In genomic region chr16:46211914-46212313, GRCm38 (mm10) we compare ENCODE assay signal across 19 mouse cellular contexts. TPM values are rescaled to one million over a fixed set of nuclear protein-coding genes. Genes with fewer than 3 reads are reported as not detected.
DNase-seq lines count a peak whose midpoint lies in the region; ATAC-seq and TF ChIP-seq lines count a peak whose summit lies in the region.
"Had no signal": no experiment of that assay in that cellular context is flagged by ENCODE, and none has a peak within 500 bp of the region (broad histone marks: within the 10 kb centered on the region; RNA-seq: fewer than 3 reads in every experiment).

No protein-coding gene starts in this region.

- no peak overlapping the region for H3K9ac ChIP-seq in forebrain, embryonic 16.5 days (replicated peaks; ENCODE audit: low read depth, low read length)
- H3K9ac ChIP-seq in forebrain, embryonic 12.5 days = no peak overlapping the region
- H3K9ac ChIP-seq in midbrain, postnatal 0 days (replicated peaks; ENCODE audit: low read length, poor library complexity, severe bottlenecking) = no peak overlapping the region
- H3K9ac ChIP-seq in midbrain, embryonic 15.5 days = no peak overlapping the region
- H3K9ac ChIP-seq: embryonic facial prominence, embryonic 12.5 days; heart, embryonic 13.5 days; hindbrain, embryonic 12.5 days had no signal

- DNase-seq in gastrocnemius, postnatal 14 days = peak; percentile 5
- no peak for DNase-seq in gastrocnemius, adult 8-10 months (ENCODE audit: low spot score in 2 of 2)
- peak; percentile 38 for DNase-seq in midbrain, postnatal 0 days (ENCODE audit: low spot score)
- DNase-seq: adrenal gland, postnatal 14 days; cerebellum, adult 8-10 months; cerebellum, postnatal 25 days; kidney, adult 8-10 months had no signal

- H3K4me3 ChIP-seq in forebrain, embryonic 16.5 days (replicated peaks; ENCODE audit: low read length) = no peak overlapping the region
- no peak overlapping the region for H3K4me3 ChIP-seq in forebrain, embryonic 12.5 days (replicated peaks)
- H3K4me3 ChIP-seq in midbrain, postnatal 0 days (ENCODE audit: low read depth, low read length) = no peak overlapping the region
- H3K4me3 ChIP-seq in midbrain, embryonic 15.5 days = no peak overlapping the region
- H3K4me3 ChIP-seq: embryonic facial prominence, embryonic 12.5 days; heart, embryonic 13.5 days; hindbrain, embryonic 12.5 days had no signal

- no peaks in the 10 kb centered on the region for H3K4me1 ChIP-seq in forebrain, embryonic 16.5 days (replicated peaks; ENCODE audit: control insufficient read depth, insufficient read depth, low read length)
- H3K4me1 ChIP-seq in forebrain, embryonic 12.5 days = no peaks in the 10 kb centered on the region
- H3K4me1 ChIP-seq in midbrain, postnatal 0 days (ENCODE audit: insufficient read depth, low read length) = no peaks in the 10 kb centered on the region
- no peaks in the 10 kb centered on the region for H3K4me1 ChIP-seq in midbrain, embryonic 15.5 days
- H3K4me1 ChIP-seq: embryonic facial prominence, embryonic 12.5 days; heart, embryonic 13.5 days; hindbrain, embryonic 12.5 days had no signal

- H3K4me2 ChIP-seq in forebrain, embryonic 16.5 days (ENCODE audit: low read length) = no peak overlapping the region
- H3K4me2 ChIP-seq in forebrain, embryonic 12.5 days = no peak overlapping the region
- H3K4me2 ChIP-seq in midbrain, postnatal 0 days (ENCODE audit: low read depth, low read length, poor library complexity, severe bottlenecking) = no peak overlapping the region
- no peak overlapping the region for H3K4me2 ChIP-seq in midbrain, embryonic 15.5 days
- H3K4me2 ChIP-seq: embryonic facial prominence, embryonic 12.5 days; heart, embryonic 13.5 days; hindbrain, embryonic 12.5 days had no signal

- no peak for TF ChIP-seq CTCF in midbrain, postnatal 0 days (IDR thresholded peaks at IDR 0.05)

- H3K36me3 ChIP-seq in forebrain, embryonic 16.5 days (ENCODE audit: control insufficient read depth, insufficient read depth) = no peaks in the 10 kb centered on the region
- H3K36me3 ChIP-seq in forebrain, embryonic 12.5 days (replicated peaks) = no peaks in the 10 kb centered on the region
- no peaks in the 10 kb centered on the region for H3K36me3 ChIP-seq in midbrain, postnatal 0 days (ENCODE audit: insufficient read depth, low read length)
- no peaks in the 10 kb centered on the region for H3K36me3 ChIP-seq in midbrain, embryonic 15.5 days (replicated peaks)
- H3K36me3 ChIP-seq: embryonic facial prominence, embryonic 12.5 days; heart, embryonic 13.5 days; hindbrain, embryonic 12.5 days had no signal

- H3K9me3 ChIP-seq in forebrain, embryonic 16.5 days (ENCODE audit: control insufficient read depth, low read length) = no peaks in the 10 kb centered on the region
- H3K9me3 ChIP-seq in forebrain, embryonic 12.5 days = no peaks in the 10 kb centered on the region
- H3K9me3 ChIP-seq in midbrain, postnatal 0 days (ENCODE audit: low read length) = no peaks in the 10 kb centered on the region
- no peaks in the 10 kb centered on the region for H3K9me3 ChIP-seq in midbrain, embryonic 15.5 days
- H3K9me3 ChIP-seq: embryonic facial prominence, embryonic 12.5 days; heart, embryonic 13.5 days; hindbrain, embryonic 12.5 days had no signal

- H3K27ac ChIP-seq in forebrain, embryonic 16.5 days (ENCODE audit: low read length) = no peak overlapping the region
- no peak overlapping the region for H3K27ac ChIP-seq in forebrain, embryonic 12.5 days
- H3K27ac ChIP-seq in midbrain, postnatal 0 days (ENCODE audit: low read depth, low read length) = no peak overlapping the region
- H3K27ac ChIP-seq in midbrain, embryonic 15.5 days = no peak overlapping the region
- H3K27ac ChIP-seq: embryonic facial prominence, embryonic 12.5 days; heart, embryonic 13.5 days; hindbrain, embryonic 12.5 days had no signal

- H3K27me3 ChIP-seq in forebrain, embryonic 16.5 days (replicated peaks; ENCODE audit: control insufficient read depth, insufficient read depth, low read length) = no peaks in the 10 kb centered on the region
- no peaks in the 10 kb centered on the region for H3K27me3 ChIP-seq in forebrain, embryonic 12.5 days
- H3K27me3 ChIP-seq in midbrain, postnatal 0 days (ENCODE audit: insufficient read depth, low read length) = no peaks in the 10 kb centered on the region
- no peaks in the 10 kb centered on the region for H3K27me3 ChIP-seq in midbrain, embryonic 15.5 days (replicated peaks)
- H3K27me3 ChIP-seq: embryonic facial prominence, embryonic 12.5 days; heart, embryonic 13.5 days; hindbrain, embryonic 12.5 days had no signal

- intact Hi-C loops in gastrocnemius, postnatal 14 days (cut with DNase I; ENCODE audit: low total_unique reads) = no loop called here

- ATAC-seq in forebrain, embryonic 16.5 days = peak; percentile 55
- no peak for ATAC-seq in forebrain, embryonic 12.5 days (ENCODE audit: low FRiP score)
- ATAC-seq in midbrain, postnatal 0 days (ENCODE audit: low FRiP score) = no peak
- ATAC-seq in midbrain, embryonic 15.5 days (replicated peaks) = no peak
- ATAC-seq in granulocyte monocyte progenitor cell, adult 5-6 weeks (replicated peaks; ENCODE audit: poor library complexity, severe bottlenecking) = no peak
- ATAC-seq in inflammation-experienced regulatory T-cells, adult 6 months = no peak
- ATAC-seq: activated CD4-positive, CD25-positive, alpha-beta regulatory T cell, adult 4 months; forebrain, embryonic 14.5 days; intestine, postnatal 0 days; Patski had no signal

- WGBS in forebrain, embryonic 16.5 days = 63% methylated on average over 3 of the region's 3 CpGs
- WGBS in forebrain, embryonic 12.5 days = 77% methylated on average over 3 of the region's 3 CpGs
- 61% methylated on average over 3 of the region's 3 CpGs for WGBS in midbrain, postnatal 0 days
- WGBS in midbrain, embryonic 15.5 days = 70% methylated on average over 3 of the region's 3 CpGs

RNA-seq across cellular contexts. Expression of gene Gm4737, which starts 57.0 kb away (rescaled TPM):
- 2.3 and 2.9 TPM in 2 replicates for polyA plus RNA-seq in forebrain, embryonic 16.5 days (2015; fragmentation: Nextera tagmentation; extraction: Ambion mirVana)
- 3.9 and 4.6 TPM in 2 replicates for polyA plus RNA-seq in forebrain, embryonic 12.5 days (2016; fragmentation: Nextera tagmentation; extraction: Ambion mirVana)
- 10 to 100 TPM; 18.9 to 20.1 TPM for total RNA-seq in gastrocnemius, postnatal 14 days (2021)
- 10 to 100 TPM; 12.8 to 16.3 (median 15.0) TPM for total RNA-seq in gastrocnemius, adult 8-10 months (2022)
- total RNA-seq in midbrain, postnatal 0 days (2014; rRNA removed) = 4.7 and 4.8 TPM in 2 replicates
- polyA plus RNA-seq in midbrain, postnatal 0 days (2015; fragmentation: Nextera tagmentation; extraction: Ambion mirVana) = 0.52 and 2.8 TPM in 2 replicates
- 1.2 and 2.1 TPM in 2 replicates for polyA plus RNA-seq in midbrain, embryonic 15.5 days (2015; fragmentation: Nextera tagmentation; extraction: Ambion mirVana)
- total RNA-seq in granulocyte monocyte progenitor cell, adult 5-6 weeks (2014; fragmentation: Nextera tagmentation) = 3.2 and 3.7 TPM in 2 replicates
- 16.5 and 22.8 TPM in 2 replicates for total RNA-seq in granulocyte monocyte progenitor cell, adult 5-6 weeks (2017)
- polyA plus RNA-seq in inflammation-experienced regulatory T-cells, adult 6 months (2017; shearing (Covaris generic)) = 10 to 100 TPM in 2 of 3 experiments, 1 to 10 TPM in 1; 4.2 to 30.6 (median 13.3) TPM

Comparison
In these comparisons a context has a peak if more than half of its experiments do, and no peak if none do; other contexts are left out.
1. DNase-seq: peak in gastrocnemius, postnatal 14 days (single experiment) and midbrain, postnatal 0 days (single experiment); none in gastrocnemius, adult 8-10 months (0 of 2).